Mouse (Mus musculus) stomach, embryonic 15.5 days (tissue): ENCODE data around the gene Xlr3a. TPM values are rescaled to one million over a fixed set of nuclear protein-coding genes. Genes with fewer than 3 reads are reported as not detected.
A peak's percentile ranks its signal among the peaks of the same experiment; 100 is the strongest.
"Not testable (repeated sequence)": the region's sequence is repeated elsewhere in the genome, so short reads cannot be mapped to it uniquely, and the experiment has no call there.

Source experiments
- ATAC-seq: fragments of 200-750 bp; cut with Nextera tagmentation; 2 replicates; pipeline ENCODE4 v1.8.0; 2017; ENCODE audit warnings: low read depth, moderate number of reproducible peaks, moderate TSS enrichment; ENCODE audit not compliant: insufficient read depth, low FRiP score
- H3K27ac ChIP-seq: fragments of 300-500 bp; sonication (generic); 2 replicates; pipeline ENCODE4 v1.5.1; 2015; ENCODE audit warnings: mild to moderate bottlenecking, inconsistent platforms
- H3K27me3 ChIP-seq: fragments of 300-500 bp; sonication (generic); replicated peaks from 2 replicates; pipeline ENCODE4 v1.6.1; 2015; ENCODE audit warnings: inconsistent platforms
- H3K36me3 ChIP-seq: fragments of 300-500 bp; sonication (generic); 2 replicates; pipeline ENCODE4 v1.6.1; 2015; ENCODE audit warnings: inconsistent platforms
- H3K4me1 ChIP-seq: fragments of 300-500 bp; sonication (generic); 2 replicates; pipeline ENCODE4 v1.6.1; 2015; ENCODE audit warnings: inconsistent platforms
- H3K4me2 ChIP-seq: fragments of 300-500 bp; sonication (generic); 2 replicates; pipeline ENCODE4 v1.6.1; 2015; ENCODE audit warnings: mild to moderate bottlenecking, inconsistent platforms
- H3K4me3 ChIP-seq: fragments of 300-500 bp; sonication (generic); replicated peaks from 2 replicates; pipeline ENCODE4 v1.5.1; 2015; ENCODE audit warnings: inconsistent platforms
- H3K9ac ChIP-seq: fragments of 300-500 bp; sonication (generic); 2 replicates; pipeline ENCODE4 v1.6.1; 2015; ENCODE audit warnings: inconsistent platforms
- H3K9me3 ChIP-seq: fragments of 300-500 bp; sonication (generic); 2 replicates; pipeline ENCODE4 v1.6.1; 2016; ENCODE audit warnings: inconsistent platforms
- WGBS: fragments of 180-500 bp; shearing (Covaris S2); methylation state at CpG from one replicate; pipeline ENCODE4 v1.1.7; 2015; 5-methylcytosine and 5-hydroxymethylcytosine counted together
- polyA plus RNA-seq: library from polyadenylated mRNA; unstranded; fragments of >200 nt; fragmentation: Nextera tagmentation; extraction: Ambion mirVana; gene quantifications from 2 replicates; pipeline ENCODE4 v1.2.1, GENCODE M21; 2015

Gene Xlr3a
- 5.8 and 9.2 TPM in 2 replicates for polyA plus RNA-seq

- not testable (repeated sequence) for H3K9me3 ChIP-seq, H3K9ac ChIP-seq, H3K27me3 ChIP-seq, H3K27ac ChIP-seq, H3K4me2 ChIP-seq, H3K36me3 ChIP-seq, H3K4me3 ChIP-seq, H3K4me1 ChIP-seq, ATAC-seq
- WGBS, result 68% methylated on average over 13 of the region's 13 CpGs
These were observed at the start of gene Xlr3a for GRCm38 (mm10) chrX:73096941-73097508. TSS of gene Xlr3a (minus strand) at chrX:73097095.

- H3K9me3 ChIP-seq, H3K27ac ChIP-seq, ATAC-seq, H3K4me1 ChIP-seq, H3K9ac ChIP-seq, H3K4me2 ChIP-seq, H3K27me3 ChIP-seq, H3K36me3 ChIP-seq, H3K4me3 ChIP-seq: not testable (repeated sequence)
- WGBS, result no CpG with 5 or more reads among the region's 7 CpGs
These were observed 46.3 kb upstream of the Xlr3a start for GRCm38 (mm10) chrX:73143218-73143618.

GRCm38 (mm10) chrX:73122859-73123829 lies 26.2 kb upstream of the Xlr3a start:
- not testable (repeated sequence) for H3K9me3 ChIP-seq, H3K36me3 ChIP-seq, H3K4me3 ChIP-seq, ATAC-seq, H3K9ac ChIP-seq, H3K4me1 ChIP-seq, H3K4me2 ChIP-seq, H3K27ac ChIP-seq, H3K27me3 ChIP-seq
- no CpG with 5 or more reads among the region's 12 CpGs for WGBS

- WGBS, result no CpG with 5 or more reads among the region's 7 CpGs
These were observed 19.9 kb upstream of the Xlr3a start, which contains the start of gene Gm14685 for GRCm38 (mm10) chrX:73116747-73117146. TSS of gene Gm14685 (plus strand) at chrX:73117047.

GRCm38 (mm10) chrX:73082267-73083055 lies 14.4 kb downstream of the Xlr3a start, which contains the start of gene Xlr4a:
TSS of gene Xlr4a (minus strand) at chrX:73082478.
- not testable (repeated sequence) for H3K4me1 ChIP-seq, H3K9me3 ChIP-seq, H3K4me3 ChIP-seq, H3K9ac ChIP-seq, H3K4me2 ChIP-seq, H3K27me3 ChIP-seq, H3K36me3 ChIP-seq, H3K27ac ChIP-seq, ATAC-seq
- 80% methylated on average over 19 of the region's 19 CpGs for WGBS

More at GRCm38 (mm10) chrX:73116747-73117146, 19.9 kb upstream of the Xlr3a start, which contains the start of gene Gm14685:
- H3K27me3 ChIP-seq, H3K27ac ChIP-seq, H3K4me2 ChIP-seq, H3K9ac ChIP-seq, H3K9me3 ChIP-seq, ATAC-seq, H3K36me3 ChIP-seq, H3K4me1 ChIP-seq, H3K4me3 ChIP-seq: not testable (repeated sequence)

- H3K27ac ChIP-seq, H3K9ac ChIP-seq, H3K27me3 ChIP-seq, H3K4me1 ChIP-seq, H3K4me2 ChIP-seq, H3K4me3 ChIP-seq, H3K9me3 ChIP-seq, H3K36me3 ChIP-seq: not testable (repeated sequence)
- peak; percentile 56; the same call in 1 of the 2 replicates for ATAC-seq
- 37% methylated on average over 2 of the region's 5 CpGs for WGBS
These were observed 30.1 kb downstream of the Xlr3a start for GRCm38 (mm10) chrX:73066765-73067312.

- H3K27ac ChIP-seq, result no peak within 1 kb of the TSS
- H3K4me3 ChIP-seq, result no peak within 1 kb of the TSS
- WGBS, result 30% methylated on average over 7 of the region's 7 CpGs
- peak within 1 kb of the TSS; percentile 39 for H3K4me2 ChIP-seq
- H3K36me3 ChIP-seq, result no peaks in the 10 kb centered on the region
- H3K27me3 ChIP-seq, result no peaks in the 10 kb centered on the region
- ATAC-seq, result no peak
- H3K9me3 ChIP-seq, result no peaks in the 10 kb centered on the region
- H3K9ac ChIP-seq, result no peak within 1 kb of the TSS
- H3K4me1 ChIP-seq, result 0 out of 2 replicates have a peak, but pooled peaks cover 3% of the 10 kb centered on the region
These were observed 32.5 kb downstream of the Xlr3a start, which contains the start of gene Pnma3 for GRCm38 (mm10) chrX:73064415-73064793. TSS of gene Pnma3 (plus strand) at chrX:73064787.

- H3K4me3 ChIP-seq, result no peak overlapping the region
- ATAC-seq, result 0 out of 2 replicates have a peak, but pooled peaks have one; percentile 10
- H3K9me3 ChIP-seq, result no peaks in the 10 kb centered on the region
- H3K27me3 ChIP-seq, result no peaks in the 10 kb centered on the region
- no peak overlapping the region for H3K27ac ChIP-seq
- H3K36me3 ChIP-seq, result no peaks in the 10 kb centered on the region
- H3K9ac ChIP-seq, result no peak overlapping the region
- 0 out of 2 replicates have a peak, but pooled peaks cover 3% of the 10 kb centered on the region for H3K4me1 ChIP-seq
- WGBS, result 42% methylated on average over 23 of the region's 24 CpGs
- peak overlapping the region; percentile 39 for H3K4me2 ChIP-seq
These were observed 33.1 kb downstream of the Xlr3a start for GRCm38 (mm10) chrX:73063512-73064414.

- H3K36me3 ChIP-seq, result no peaks in the 10 kb centered on the region
- no peak overlapping the region for H3K27ac ChIP-seq
- no peaks in the 10 kb centered on the region for H3K9me3 ChIP-seq
- no peak overlapping the region for H3K9ac ChIP-seq
- H3K4me2 ChIP-seq, result no peak overlapping the region
- no peak overlapping the region for H3K4me3 ChIP-seq
- H3K4me1 ChIP-seq, result 0 out of 2 replicates have a peak, but pooled peaks cover 3% of the 10 kb centered on the region
- H3K27me3 ChIP-seq, result no peaks in the 10 kb centered on the region
- 40% methylated on average over 5 of the region's 5 CpGs for WGBS
- ATAC-seq, result no peak
These were observed 34.6 kb downstream of the Xlr3a start for GRCm38 (mm10) chrX:73062323-73062722.

GRCm38 (mm10) chrX:73061528-73061927 lies 35.4 kb downstream of the Xlr3a start:
- Histone ChIP-seq H3K9me3 (no peaks in the 10 kb centered on the region), H3K4me1 (0 out of 2 replicates have a peak, but pooled peaks cover 3% of the 10 kb centered on the region), H3K4me3 (no peak overlapping the region), H3K4me2 (no peak overlapping the region), H3K9ac (no peak overlapping the region), H3K36me3 (no peaks in the 10 kb centered on the region), H3K27ac (no peak overlapping the region), H3K27me3 (no peaks in the 10 kb centered on the region)
- WGBS, result 79% methylated on average over 1 of the region's 1 CpGs
- ATAC-seq, result no peak
